Comparison of ENCODE assay signal across 8 mouse cellular contexts in the genomic region with DNA sequence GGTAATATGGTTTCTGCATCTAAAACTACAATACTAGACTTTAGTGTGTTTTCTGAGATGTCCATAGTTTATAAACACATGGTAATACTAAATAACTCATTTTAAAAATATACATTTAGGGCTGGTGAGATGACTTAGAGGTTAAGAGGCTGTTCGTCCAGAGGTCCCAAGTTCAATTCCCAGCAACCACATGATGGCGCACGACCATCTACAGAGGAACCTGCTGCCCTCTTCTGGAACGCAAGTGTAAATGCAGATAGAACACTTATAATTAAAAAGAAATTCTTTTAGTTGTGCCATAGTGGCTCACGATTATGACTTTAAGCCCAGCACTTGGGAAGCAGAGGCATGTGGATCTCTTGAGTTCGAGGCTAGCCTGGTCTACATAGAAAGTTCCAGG. TPM values are rescaled to one million over a fixed set of nuclear protein-coding genes. Genes with fewer than 3 reads are reported as not detected.
DNase-seq lines count a peak whose midpoint lies in the region; ATAC-seq and TF ChIP-seq lines count a peak whose summit lies in the region.
"Had no signal": no experiment of that assay in that cellular context is flagged by ENCODE, and none has a peak within 500 bp of the region (broad histone marks: within the 10 kb centered on the region; RNA-seq: fewer than 3 reads in every experiment).

No protein-coding gene starts in this region.

- no peak for ATAC-seq in liver, embryonic 12.5 days
- ATAC-seq in midbrain, postnatal 0 days (ENCODE audit: low FRiP score): no peak

- H3K9ac ChIP-seq in liver, embryonic 12.5 days: no peak overlapping the region
- H3K9ac ChIP-seq in midbrain, postnatal 0 days (replicated peaks; ENCODE audit: low read length, poor library complexity, severe bottlenecking): no peak overlapping the region
- H3K9ac ChIP-seq: neural tube, embryonic 13.5 days had no signal

- no peaks in the 10 kb centered on the region for H3K9me3 ChIP-seq in liver, embryonic 12.5 days (replicated peaks)
- H3K9me3 ChIP-seq in midbrain, postnatal 0 days (ENCODE audit: low read length): no peaks in the 10 kb centered on the region
- H3K9me3 ChIP-seq: neural tube, embryonic 13.5 days had no signal

- H3K4me3 ChIP-seq in liver, embryonic 12.5 days: no peak overlapping the region
- no peak overlapping the region for H3K4me3 ChIP-seq in midbrain, postnatal 0 days (ENCODE audit: low read depth, low read length)
- H3K4me3 ChIP-seq: neural tube, embryonic 13.5 days had no signal

- H3K27ac ChIP-seq in liver, embryonic 12.5 days: no peak overlapping the region
- no peak overlapping the region for H3K27ac ChIP-seq in midbrain, postnatal 0 days (ENCODE audit: low read depth, low read length)
- H3K27ac ChIP-seq: neural tube, embryonic 13.5 days had no signal

- H3K4me2 ChIP-seq in liver, embryonic 12.5 days: no peak overlapping the region
- H3K4me2 ChIP-seq in midbrain, postnatal 0 days (ENCODE audit: low read depth, low read length, poor library complexity, severe bottlenecking): no peak overlapping the region
- H3K4me2 ChIP-seq: neural tube, embryonic 13.5 days had no signal

- DNase-seq in liver (peak; percentile 67), NIH3T3 (ENCODE audit: low read depth) (peak; percentile 76)
- DNase-seq in embryo, embryonic 11.5 days (ENCODE audit: low read depth, low spot score): peak; percentile 37
- DNase-seq in midbrain, postnatal 0 days (ENCODE audit: low spot score): peak; percentile 48
- no peak for DNase-seq in cerebellum, adult 11 months
- no peak for DNase-seq in left cerebral cortex, adult 18-20 months (ENCODE audit: low spot score in 2 of 2)

- peak; percentile 86 for TF ChIP-seq CTCF in midbrain, postnatal 0 days (IDR thresholded peaks at IDR 0.05)

- peaks cover 69% of the 10 kb centered on the region for H3K4me1 ChIP-seq in liver, embryonic 12.5 days
- peaks cover 9% of the 10 kb centered on the region for H3K4me1 ChIP-seq in midbrain, postnatal 0 days (ENCODE audit: insufficient read depth, low read length)

- peaks cover 57% of the 10 kb centered on the region for H3K36me3 ChIP-seq in liver, embryonic 12.5 days
- H3K36me3 ChIP-seq in midbrain, postnatal 0 days (ENCODE audit: insufficient read depth, low read length): peaks cover 11% of the 10 kb centered on the region; the same call in 1 of the 2 replicates

- 21% methylated on average over 6 of the region's 6 CpGs for WGBS in liver, embryonic 12.5 days (ENCODE audit: insufficient replicate concordance)
- WGBS in midbrain, postnatal 0 days: 48% methylated on average over 6 of the region's 6 CpGs

- H3K27me3 ChIP-seq in liver, embryonic 12.5 days (replicated peaks): no peaks in the 10 kb centered on the region
- no peaks in the 10 kb centered on the region for H3K27me3 ChIP-seq in midbrain, postnatal 0 days (ENCODE audit: insufficient read depth, low read length)
- H3K27me3 ChIP-seq: neural tube, embryonic 13.5 days had no signal

RNA-seq across cellular contexts. Expression of gene Fopnl, which starts 5.8 kb away (rescaled TPM):
- polyA plus RNA-seq in liver, embryonic 12.5 days (2016; fragmentation: Nextera tagmentation; extraction: Ambion mirVana): 81.9 and 85.5 TPM in 2 replicates
- total RNA-seq in midbrain, postnatal 0 days (2014; rRNA removed): 114 and 124 TPM in 2 replicates
- polyA plus RNA-seq in midbrain, postnatal 0 days (2015; fragmentation: Nextera tagmentation; extraction: Ambion mirVana): 212 and 217 TPM in 2 replicates
- total RNA-seq in left cerebral cortex, adult 18-20 months (2021): 10 to 100 TPM; 53.1 to 55.2 TPM

RNA-seq across cellular contexts. Expression of gene Myh11, which starts 20.2 kb away (rescaled TPM):
- polyA plus RNA-seq in liver, embryonic 12.5 days (2016; fragmentation: Nextera tagmentation; extraction: Ambion mirVana): 0.69 and 0.71 TPM in 2 replicates
- total RNA-seq in midbrain, postnatal 0 days (2014; rRNA removed): 0.82 and 1.9 TPM in 2 replicates
- polyA plus RNA-seq in midbrain, postnatal 0 days (2015; fragmentation: Nextera tagmentation; extraction: Ambion mirVana): 0.62 and 0.66 TPM in 2 replicates
- total RNA-seq in left cerebral cortex, adult 18-20 months (2021): 1 to 10 TPM; 3.0 to 3.8 TPM

RNA-seq across cellular contexts. Expression of gene Abcc1, which starts 50.0 kb away (rescaled TPM):
- polyA plus RNA-seq in liver, embryonic 12.5 days (2016; fragmentation: Nextera tagmentation; extraction: Ambion mirVana): 6.2 and 6.6 TPM in 2 replicates
- 11.9 and 14.7 TPM in 2 replicates for total RNA-seq in midbrain, postnatal 0 days (2014; rRNA removed)
- 5.9 and 7.5 TPM in 2 replicates for polyA plus RNA-seq in midbrain, postnatal 0 days (2015; fragmentation: Nextera tagmentation; extraction: Ambion mirVana)
- total RNA-seq in left cerebral cortex, adult 18-20 months (2021): 10 to 100 TPM; 14.9 to 16.5 TPM

Comparison
In these comparisons a context has a peak if more than half of its experiments do, and no peak if none do; other contexts are left out.
1. DNase-seq: peak in liver (single experiment), NIH3T3 (single experiment), embryo, embryonic 11.5 days (single experiment) and midbrain, postnatal 0 days (single experiment); none in cerebellum, adult 11 months (single experiment) and left cerebral cortex, adult 18-20 months (0 of 2).